ENCODE assay signal across 21 mouse cellular contexts in genomic region chr16:32323953-32324352, GRCm38 (mm10). TPM values are rescaled to one million over a fixed set of nuclear protein-coding genes. Genes with fewer than 3 reads are reported as not detected.
DNase-seq lines count a peak whose midpoint lies in the region; ATAC-seq lines count a peak whose summit lies in the region.
"Had no signal": no experiment of that assay in that cellular context is flagged by ENCODE, and none has a peak within 500 bp of the region (broad histone marks: within the 10 kb centered on the region; RNA-seq: fewer than 3 reads in every experiment).

No protein-coding gene starts in this region.

- no peaks in the 10 kb centered on the region for H3K9me3 ChIP-seq in heart, embryonic 14.5 days (ENCODE audit: control insufficient read depth, low read length)
- no peaks in the 10 kb centered on the region for H3K9me3 ChIP-seq in embryonic facial prominence, embryonic 10.5 days
- H3K9me3 ChIP-seq in stomach, embryonic 16.5 days (replicated peaks; ENCODE audit: control insufficient read depth, low read length): no peaks in the 10 kb centered on the region
- H3K9me3 ChIP-seq: limb, embryonic 12.5 days had no signal

- H3K27me3 ChIP-seq in heart, embryonic 14.5 days (ENCODE audit: control insufficient read depth, insufficient read depth, low read length): no peaks in the 10 kb centered on the region
- no peaks in the 10 kb centered on the region for H3K27me3 ChIP-seq in embryonic facial prominence, embryonic 10.5 days (replicated peaks; ENCODE audit: low read depth, poor library complexity, severe bottlenecking)
- H3K27me3 ChIP-seq in stomach, embryonic 16.5 days (ENCODE audit: control insufficient read depth, insufficient read depth, low read length): no peaks in the 10 kb centered on the region

- H3K27ac ChIP-seq in heart, embryonic 14.5 days (replicated peaks in 1 of 2; ENCODE audit: control insufficient read depth in 1 of 2, insufficient read depth in 1 of 2, low read depth in 2 of 2, low read length in 2 of 2): no peak overlapping the region
- no peak overlapping the region for H3K27ac ChIP-seq in embryonic facial prominence, embryonic 10.5 days (replicated peaks)
- no peak overlapping the region for H3K27ac ChIP-seq in stomach, embryonic 16.5 days (ENCODE audit: low read length)
- H3K27ac ChIP-seq: hindbrain, embryonic 14.5 days; left cerebral cortex, adult 2 months; limb, embryonic 12.5 days had no signal

- no peaks in the 10 kb centered on the region for H3K36me3 ChIP-seq in heart, embryonic 14.5 days (ENCODE audit: control insufficient read depth, insufficient read depth, low read length)
- H3K36me3 ChIP-seq in embryonic facial prominence, embryonic 10.5 days (replicated peaks): no peaks in the 10 kb centered on the region
- no peaks in the 10 kb centered on the region for H3K36me3 ChIP-seq in stomach, embryonic 16.5 days (ENCODE audit: control insufficient read depth, insufficient read depth, low read length)
- H3K36me3 ChIP-seq: limb, embryonic 12.5 days had no signal

- DNase-seq in heart, postnatal 4 days: no peak
- peak; percentile 5 for DNase-seq in right cerebral cortex, adult 18-20 months
- DNase-seq in right cerebral cortex, postnatal 4 days: no peak
- DNase-seq in embryonic facial prominence, embryonic 10.5 days (ENCODE audit: low spot score): peak; percentile 13
- no peak for DNase-seq in left cerebral cortex, adult 8-10 months (ENCODE audit: low spot score in 2 of 2)
- DNase-seq in spleen, postnatal 4 days (ENCODE audit: low spot score in 2 of 2): no peak
- DNase-seq: adrenal gland, postnatal 10 days; cerebellum, adult 11-12 months; gastrocnemius, postnatal 14 days; kidney, adult 11 months; kidney, postnatal 10 days; liver, postnatal 0 days; spleen, adult 18-20 months had no signal

- no peak overlapping the region for H3K4me3 ChIP-seq in heart, embryonic 14.5 days (ENCODE audit: control insufficient read depth in 1 of 2, insufficient read depth in 1 of 2, low read depth in 1 of 2, low read length in 2 of 2)
- H3K4me3 ChIP-seq in embryonic facial prominence, embryonic 10.5 days: no peak overlapping the region
- no peak overlapping the region for H3K4me3 ChIP-seq in stomach, embryonic 16.5 days (replicated peaks; ENCODE audit: low read length)
- H3K4me3 ChIP-seq: left cerebral cortex, adult 2 months; limb, embryonic 12.5 days had no signal

- peaks cover 0 to 2% of the 10 kb centered on the region in 2 experiments; a peak in 1 of 4 replicates for H3K4me1 ChIP-seq in heart, embryonic 14.5 days (ENCODE audit: control insufficient read depth in 2 of 2, insufficient read depth in 2 of 2, low read length in 2 of 2)
- H3K4me1 ChIP-seq in embryonic facial prominence, embryonic 10.5 days: peaks cover 6% of the 10 kb centered on the region; the same call in 1 of the 2 replicates
- no peaks in the 10 kb centered on the region for H3K4me1 ChIP-seq in stomach, embryonic 16.5 days (ENCODE audit: control insufficient read depth, insufficient read depth, low read length)
- H3K4me1 ChIP-seq: limb, embryonic 12.5 days had no signal

- H3K4me2 ChIP-seq in heart, embryonic 14.5 days (ENCODE audit: low read length): peak overlapping the region; percentile 18; the same call in 1 of the 2 replicates
- H3K4me2 ChIP-seq in stomach, embryonic 16.5 days (ENCODE audit: low read depth, low read length): no peak overlapping the region
- H3K4me2 ChIP-seq: hindbrain, embryonic 14.5 days; limb, embryonic 12.5 days had no signal

- 22% methylated on average over 7 of the region's 7 CpGs for WGBS in heart, embryonic 14.5 days
- WGBS in embryonic facial prominence, embryonic 10.5 days: 33% methylated on average over 7 of the region's 7 CpGs
- WGBS in stomach, embryonic 16.5 days: 27% methylated on average over 7 of the region's 7 CpGs

- no peak for ATAC-seq in heart, embryonic 14.5 days (ENCODE audit: insufficient number of reproducible peaks, insufficient read depth, low FRiP score, low read depth)
- no peak for ATAC-seq in stomach, embryonic 16.5 days (ENCODE audit: insufficient read depth, low FRiP score)
- ATAC-seq: liver, postnatal 0 days; midbrain, embryonic 16.5 days had no signal

- H3K9ac ChIP-seq in heart, embryonic 14.5 days (ENCODE audit: low read length): no peak overlapping the region
- H3K9ac ChIP-seq in stomach, embryonic 16.5 days (ENCODE audit: low read length): peak overlapping the region; percentile 11; the same call in 1 of the 2 replicates
- H3K9ac ChIP-seq: hindbrain, embryonic 14.5 days; limb, embryonic 12.5 days; liver, postnatal 0 days had no signal

RNA-seq across cellular contexts. Expression of gene Ubxn7, which starts 8.1 kb away (rescaled TPM):
- polyA plus RNA-seq in heart, embryonic 14.5 days (2014; fragmentation: Nextera tagmentation; extraction: Ambion mirVana): 19.4 and 21.8 TPM in 2 replicates
- total RNA-seq in heart, postnatal 4 days (2021): 10 to 100 TPM; 34.7 to 35.6 TPM
- 27.0 and 32.2 TPM in 2 replicates for polyA plus RNA-seq in embryonic facial prominence, embryonic 10.5 days (2016; fragmentation: Nextera tagmentation; extraction: Ambion mirVana)
- 18.1 and 22.1 TPM in 2 replicates for polyA plus RNA-seq in stomach, embryonic 16.5 days (2015; fragmentation: Nextera tagmentation; extraction: Ambion mirVana)
- 10 to 100 TPM; 50.1 to 58.7 (median 53.2) TPM for total RNA-seq in left cerebral cortex, adult 8-10 months (2022)

RNA-seq across cellular contexts. Expression of gene Rnf168, which starts 46.7 kb away (rescaled TPM):
- 18.1 and 18.8 TPM in 2 replicates for polyA plus RNA-seq in heart, embryonic 14.5 days (2014; fragmentation: Nextera tagmentation; extraction: Ambion mirVana)
- total RNA-seq in heart, postnatal 4 days (2021): 10 to 100 TPM; 22.2 to 23.6 TPM
- 29.0 and 33.9 TPM in 2 replicates for polyA plus RNA-seq in embryonic facial prominence, embryonic 10.5 days (2016; fragmentation: Nextera tagmentation; extraction: Ambion mirVana)
- polyA plus RNA-seq in stomach, embryonic 16.5 days (2015; fragmentation: Nextera tagmentation; extraction: Ambion mirVana): 18.4 and 18.6 TPM in 2 replicates
- total RNA-seq in left cerebral cortex, adult 8-10 months (2022): 10 to 100 TPM; 25.0 to 28.0 (median 26.0) TPM

RNA-seq across cellular contexts. Expression of gene Smco1, which starts 52.7 kb away (rescaled TPM):
- polyA plus RNA-seq in heart, embryonic 14.5 days (2014; fragmentation: Nextera tagmentation; extraction: Ambion mirVana): 0.14 TPM in 1 of 2 replicates, not detected in the other
- total RNA-seq in heart, postnatal 4 days (2021): 1 to 10 TPM; 2.1 to 2.9 TPM
- polyA plus RNA-seq in embryonic facial prominence, embryonic 10.5 days (2016; fragmentation: Nextera tagmentation; extraction: Ambion mirVana): not detected in 2 replicates
- 0.15 TPM in 1 of 2 replicates, not detected in the other for polyA plus RNA-seq in stomach, embryonic 16.5 days (2015; fragmentation: Nextera tagmentation; extraction: Ambion mirVana)
- total RNA-seq in left cerebral cortex, adult 8-10 months (2022): under 1 TPM; 0.25 to 0.62 (median 0.36) TPM
- total RNA-seq: megakaryocyte progenitor cell, adult 5-6 weeks had no signal
- polyA plus RNA-seq: embryonic facial prominence, embryonic 14.5 days; limb, embryonic 12.5 days; liver, postnatal 0 days; midbrain, embryonic 16.5 days had no signal

Comparison
In these comparisons a context has a peak if more than half of its experiments do, and no peak if none do; other contexts are left out.
1. DNase-seq: peak in right cerebral cortex, adult 18-20 months (single experiment) and embryonic facial prominence, embryonic 10.5 days (single experiment); none in heart, postnatal 4 days (single experiment), right cerebral cortex, postnatal 4 days (single experiment), left cerebral cortex, adult 8-10 months (0 of 2) and spleen, postnatal 4 days (0 of 2).